Mouse (Mus musculus) erythroblast, embryonic 14.5 days (primary cell): ENCODE results near the gene Smok3c.

ENCODE experiments used
- GATA1 ChIP-seq: IDR thresholded peaks from 2 replicates; pipeline ENCODE4 v1.6.1; 2012; ENCODE audit warnings: low read length, inconsistent platforms, mixed read lengths
- TAL1 ChIP-seq: IDR thresholded peaks from 3 replicates; pipeline ENCODE4 v1.6.1; 2012; ENCODE audit warnings: low read length, inconsistent platforms, mixed read lengths

GRCm38 (mm10) chr5:138107130-138107529 lies 54.1 kb downstream of the Smok3c start:
- TF ChIP-seq GATA1 (no peak), TAL1 (no peak)
